Mouse (Mus musculus) kidney, postnatal 25 days (tissue): ENCODE data around the gene Saa2.

Source experiments
- DNase-seq, 2 experiments: peaks; one replicate each; pipeline ENCODE4 v3.0.0; 2021; ENCODE audit warnings: mixed read lengths in 2 of 2

Gene Saa2

GRCm38 (mm10) chr7:46764672-46765071, 13.1 kb downstream of the Saa2 start:
- no peak for DNase-seq

GRCm38 (mm10) chr7:46767371-46767770, 15.8 kb downstream of the Saa2 start:
- DNase-seq, result no peak

- no peak for DNase-seq
Observed at GRCm38 (mm10) chr7:46768451-46768850, 16.9 kb downstream of the Saa2 start.

- peak; percentile 48 to 69 for DNase-seq
Observed at GRCm38 (mm10) chr7:46770706-46771105, 19.1 kb downstream of the Saa2 start.

- no peak for DNase-seq
Observed at GRCm38 (mm10) chr7:46789177-46789849, 37.7 kb downstream of the Saa2 start.

- peak; percentile 13 to 56 for DNase-seq
Observed at GRCm38 (mm10) chr7:46793871-46794270, 42.3 kb downstream of the Saa2 start.

GRCm38 (mm10) chr7:46795287-46796205, 44.0 kb downstream of the Saa2 start, which contains the start of the genes Hps5 and Gtf2h1:
Hps5 (minus strand) TSS chr7:46796064.
Gtf2h1 (plus strand) TSS chr7:46796103.
- peak; percentile 99 for DNase-seq

GRCm38 (mm10) chr7:46796206-46796679, 44.7 kb downstream of the Saa2 start:
- peak in 1 of 2 experiments; percentile 9 for DNase-seq

- DNase-seq, result no peak
Observed at GRCm38 (mm10) chr7:46796779-46797178, 45.2 kb downstream of the Saa2 start.
